Mouse (Mus musculus) inflammation-experienced regulatory T-cells, adult 6 months (primary cell): ENCODE results near the gene Cdk14. TPM values are rescaled to one million over a fixed set of nuclear protein-coding genes. Genes with fewer than 3 reads are reported as not detected.

Experiments
- ATAC-seq: one replicate; pipeline ENCODE4 v1.8.0; 2017
- polyA plus RNA-seq, 3 experiments: library from polyadenylated mRNA; unstranded; fragments of 100-300 nt; shearing (Covaris generic); gene quantifications; one replicate each; pipeline ENCODE4 v1.2.1; 2017

Gene Cdk14
- polyA plus RNA-seq, 3 experiments from 2014 or later, result 0.12 to 0.78 TPM; not detected in 1

DNA sequence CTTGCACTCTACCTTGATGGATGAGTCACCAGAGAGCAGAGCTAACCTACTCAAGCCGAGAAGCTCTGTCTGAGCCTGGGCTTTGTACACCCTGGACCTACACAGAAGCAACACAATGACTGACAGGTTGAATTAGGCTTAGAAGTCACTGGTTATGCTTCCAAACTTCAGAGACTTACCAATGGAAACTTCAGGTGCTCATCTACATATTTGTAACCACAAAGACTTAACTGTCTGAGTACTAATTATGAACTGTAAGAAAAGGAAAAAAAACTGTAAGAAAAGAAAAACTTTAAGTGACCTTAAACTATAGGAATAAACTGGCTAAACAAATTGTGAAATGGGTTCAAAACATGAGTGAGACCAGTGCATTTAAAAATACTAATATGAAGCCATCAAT, 364.6 kb downstream of the Cdk14 start:
- peak; percentile 46 for ATAC-seq

DNA sequence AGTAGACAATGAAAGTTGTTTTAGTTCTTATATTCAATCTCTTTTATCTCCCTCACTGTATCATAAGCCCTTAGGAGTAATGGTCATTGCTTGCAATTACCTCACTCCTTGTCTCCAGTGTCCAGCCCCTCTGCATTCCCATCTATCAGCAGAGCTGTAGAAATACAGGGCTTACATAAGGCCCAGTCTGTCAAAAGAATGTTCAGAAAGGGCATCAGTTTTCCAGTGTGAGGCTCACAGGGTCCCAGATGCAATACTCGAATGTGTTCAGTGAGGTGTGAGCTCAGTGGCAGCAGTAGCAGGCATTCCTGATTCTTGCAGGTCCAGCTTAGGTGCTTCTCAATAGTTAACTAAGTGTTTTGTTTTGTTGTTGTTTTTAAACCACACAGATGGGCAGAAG, 365.8 kb downstream of the Cdk14 start:
- ATAC-seq, result no peak

DNA sequence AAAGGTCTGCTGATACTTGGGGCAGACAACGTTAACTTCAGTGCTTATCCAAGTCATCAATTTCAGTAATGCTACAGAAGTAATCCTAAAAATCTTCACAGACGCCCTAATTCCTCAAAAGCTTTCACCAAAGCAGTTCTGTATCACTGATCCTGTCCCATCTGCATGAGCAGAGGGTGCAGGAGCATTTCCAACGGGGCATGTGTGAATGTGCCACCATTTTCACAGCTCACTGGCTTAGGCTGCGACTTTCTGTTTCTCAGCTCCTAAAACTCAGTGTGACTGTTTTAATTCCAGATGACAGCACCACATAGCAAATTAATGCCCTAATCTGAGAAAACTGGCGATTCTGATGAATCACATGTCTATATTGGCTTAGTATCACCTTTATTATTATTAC, 375.8 kb downstream of the Cdk14 start:
- ATAC-seq, result no peak

DNA sequence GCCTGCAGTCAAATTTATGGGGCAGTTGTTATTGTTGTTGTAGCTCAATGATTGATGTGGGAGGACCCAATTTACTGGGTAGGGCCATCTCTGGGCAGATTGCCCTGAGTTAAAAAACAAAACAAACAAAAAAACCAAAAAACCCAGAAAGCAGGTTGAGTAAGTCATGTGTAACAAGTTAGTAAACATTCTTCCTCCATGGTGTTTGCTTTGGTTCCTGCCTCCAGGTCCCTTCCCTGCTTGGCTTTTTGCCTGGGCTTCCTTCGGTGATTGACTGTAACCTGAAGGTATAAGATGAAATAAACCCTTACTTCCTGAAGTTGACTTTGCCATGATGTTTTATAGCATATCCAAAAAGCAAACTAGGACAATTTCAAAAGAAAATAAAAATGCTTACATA, 377.4 kb downstream of the Cdk14 start:
- ATAC-seq, result no peak

DNA sequence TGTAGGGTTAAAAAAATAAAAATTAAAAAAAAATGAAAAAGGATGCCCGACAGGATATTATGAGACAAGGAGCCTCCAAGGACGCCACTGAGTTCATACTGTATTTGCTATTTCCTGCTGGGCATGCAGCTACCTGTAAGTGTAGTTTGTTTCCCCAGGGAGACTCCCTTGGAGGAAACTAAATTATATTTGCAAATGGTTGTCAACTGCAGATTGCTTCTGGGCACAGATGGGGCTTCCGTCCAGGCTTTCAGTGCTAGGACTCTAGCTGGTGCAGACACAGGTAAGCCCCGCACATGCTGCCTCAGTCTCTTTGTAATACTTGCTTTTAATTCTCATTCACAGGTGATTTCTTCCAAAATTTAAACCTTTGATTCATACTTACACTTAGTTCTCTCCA, 378.6 kb downstream of the Cdk14 start:
- no peak for ATAC-seq

- no peak for ATAC-seq
These were observed 380.3 kb downstream of the Cdk14 start for GRCm38 (mm10) chr5:5039700-5040284.

DNA sequence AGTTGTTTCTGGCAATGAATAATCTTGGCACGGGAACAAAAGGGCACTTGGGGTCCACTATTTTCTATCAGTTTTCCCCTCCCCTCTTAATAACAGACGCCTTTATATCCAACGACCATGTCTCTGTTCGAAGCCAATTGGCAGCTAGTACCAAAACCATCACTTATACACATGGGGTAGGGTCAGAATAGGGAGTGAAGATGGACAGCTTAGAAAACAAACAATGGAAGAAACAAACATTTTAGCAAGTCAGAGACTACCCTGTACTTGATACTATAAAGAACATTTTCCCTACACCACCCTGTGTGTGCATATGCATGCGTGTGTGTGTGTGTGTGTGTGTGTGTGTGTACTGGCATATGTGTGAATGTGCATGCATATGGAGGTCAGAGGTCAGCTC, 386.7 kb downstream of the Cdk14 start:
- no peak for ATAC-seq

GRCm38 (mm10) chr5:5032847-5033246, 387.3 kb downstream of the Cdk14 start:
- no peak for ATAC-seq

DNA sequence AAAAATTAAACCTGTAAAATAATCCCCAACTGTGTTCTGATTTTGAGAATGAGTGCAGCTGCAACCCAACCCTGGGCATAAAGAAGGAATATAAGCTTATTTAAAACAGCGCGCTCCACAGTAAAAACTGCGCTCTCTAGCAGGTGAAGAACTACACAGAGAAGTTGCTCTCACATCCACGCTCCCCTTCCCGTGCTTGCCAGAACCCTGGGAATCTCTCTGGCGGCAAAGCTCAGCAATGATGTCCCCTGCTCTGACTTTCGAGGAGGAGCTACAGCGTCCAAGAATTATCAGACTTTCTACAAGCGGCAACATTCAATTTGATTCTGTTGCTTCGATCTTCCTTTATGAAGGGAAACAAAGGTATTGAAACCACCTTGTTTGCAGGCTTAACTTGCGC, 387.7 kb downstream of the Cdk14 start:
- no peak for ATAC-seq

DNA sequence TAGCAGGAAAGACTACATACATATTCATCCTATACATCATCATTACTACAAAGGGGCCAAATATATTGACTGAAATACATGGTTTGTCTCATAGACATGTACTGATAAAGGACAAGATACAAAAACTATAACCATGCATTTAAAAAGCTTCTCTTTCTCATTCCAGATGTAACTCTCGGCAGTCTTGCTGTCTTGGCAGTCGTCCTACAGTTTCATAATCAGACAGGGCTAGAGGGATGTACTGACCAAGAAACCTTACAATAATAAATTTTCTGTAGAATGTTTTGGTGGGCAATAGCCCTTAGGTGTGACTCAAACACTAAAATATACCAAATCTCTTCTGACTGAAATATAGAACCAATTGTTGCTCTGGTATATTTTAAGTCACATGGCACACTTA, 389.7 kb downstream of the Cdk14 start:
- no peak for ATAC-seq

DNA sequence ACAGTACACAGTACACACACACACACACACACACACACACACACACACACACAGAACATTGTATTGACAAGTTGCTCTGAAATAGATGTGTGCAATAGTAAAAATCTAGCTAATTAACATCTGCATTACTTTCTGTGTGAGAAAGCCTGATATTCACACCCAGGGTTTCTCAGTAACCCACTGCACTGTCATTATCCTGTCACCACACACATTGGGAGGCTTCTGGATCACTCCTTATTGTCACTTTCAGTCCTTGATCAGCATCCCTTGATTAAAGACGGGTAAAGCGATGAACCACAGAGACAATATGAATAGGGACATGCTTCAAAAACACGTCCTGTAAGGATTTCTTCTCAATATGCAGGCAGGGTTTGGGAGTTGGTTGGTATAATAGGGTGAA, 401.2 kb downstream of the Cdk14 start:
- ATAC-seq, result no peak

- no peak for ATAC-seq
These were observed 401.9 kb downstream of the Cdk14 start for GRCm38 (mm10) chr5:5018242-5018641.

GRCm38 (mm10) chr5:5013783-5014182, 406.3 kb downstream of the Cdk14 start:
- ATAC-seq, result no peak

DNA sequence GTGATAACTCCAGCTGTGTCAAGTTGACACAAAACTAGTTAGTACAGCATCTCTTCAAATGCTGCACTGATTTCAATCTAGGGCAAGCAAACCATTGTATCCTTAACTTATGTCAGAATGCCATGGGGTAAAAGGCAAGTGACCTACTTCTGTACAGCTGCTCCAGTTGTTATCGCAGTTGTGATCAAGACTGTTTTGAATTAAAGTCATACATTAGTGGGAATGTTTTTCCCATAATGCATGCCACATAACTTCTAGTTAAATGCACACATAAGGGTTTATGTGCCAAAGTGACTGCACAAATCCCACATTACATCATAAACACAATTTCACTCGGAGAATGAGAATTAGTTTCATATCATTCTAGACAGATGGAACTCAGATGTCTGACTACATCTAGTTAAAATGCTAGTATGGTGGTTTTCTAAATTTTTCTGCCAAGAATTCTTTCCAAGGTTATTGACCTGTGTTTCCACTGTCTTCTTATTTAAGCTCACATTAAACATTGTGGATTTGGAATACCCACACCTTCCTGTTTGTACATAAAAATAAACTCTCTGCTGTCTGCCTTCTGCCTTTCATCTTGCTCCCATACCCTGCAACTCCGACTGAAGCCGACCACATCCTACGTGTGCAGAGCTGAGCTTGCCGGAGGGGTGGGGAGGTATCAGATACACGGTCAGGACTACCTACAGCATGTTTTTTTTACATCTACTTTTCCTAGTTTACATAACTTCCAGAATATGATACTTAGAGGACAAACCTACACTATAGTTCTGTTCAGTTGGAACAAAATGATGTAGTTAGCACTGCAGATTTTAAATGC, 407.4 kb downstream of the Cdk14 start:
- no peak for ATAC-seq

DNA sequence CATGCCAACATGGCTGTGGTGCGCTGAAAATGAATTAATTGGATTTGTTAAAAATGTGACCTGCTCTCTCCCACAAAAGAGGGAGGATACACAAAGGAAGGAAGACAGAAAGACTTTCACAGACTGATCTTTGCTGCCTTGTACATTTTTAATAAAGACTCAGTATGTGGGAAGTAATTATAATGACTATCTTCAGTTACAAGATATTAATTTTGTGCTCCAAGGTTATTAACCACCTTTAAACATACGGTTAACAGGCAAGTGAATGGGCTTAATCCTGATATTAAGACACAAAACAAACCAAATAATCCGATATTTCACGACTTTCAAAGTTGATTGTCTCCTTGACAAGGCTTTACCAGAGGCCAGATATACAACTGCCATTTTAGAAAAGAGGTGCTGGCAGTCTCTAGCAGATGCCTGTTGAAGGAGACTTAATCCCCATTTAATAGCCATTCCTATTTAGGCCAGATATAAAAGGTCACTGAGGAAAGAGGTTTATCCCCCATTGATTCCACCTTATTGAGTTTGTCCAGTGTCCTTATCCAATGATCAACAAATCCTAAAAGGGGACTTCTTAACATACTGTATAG, 411.9 kb downstream of the Cdk14 start:
- ATAC-seq, result no peak

DNA sequence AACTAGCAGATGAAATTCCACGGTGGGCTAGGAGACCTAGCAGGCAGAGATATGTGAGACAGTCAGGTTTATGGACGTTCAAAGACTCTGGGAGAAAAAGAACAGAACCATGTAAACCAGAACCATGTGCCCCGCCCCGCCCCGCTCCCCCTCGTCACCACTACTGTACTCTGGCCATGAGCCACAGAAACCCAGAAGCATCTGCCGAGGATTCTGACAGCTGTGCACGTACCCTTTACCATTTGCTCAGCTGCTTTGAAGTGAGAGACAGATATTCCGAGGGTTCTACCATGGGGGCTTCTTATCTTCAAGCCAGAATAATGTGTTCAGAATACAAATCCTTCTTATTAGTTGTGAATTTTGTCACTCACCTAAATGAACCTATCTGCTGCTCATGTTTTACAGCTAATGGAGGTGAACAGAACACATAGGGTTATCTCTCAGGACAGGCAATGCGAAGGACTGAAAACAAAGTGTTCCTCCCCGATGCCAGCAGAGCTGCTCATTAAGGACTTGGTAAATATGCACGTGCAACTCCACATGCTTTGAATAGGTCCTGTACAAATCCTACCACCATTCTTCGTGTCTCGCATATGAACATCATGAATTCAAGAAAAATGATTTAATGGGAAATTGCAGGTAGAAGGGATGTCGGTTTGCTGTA, 412.5 kb downstream of the Cdk14 start:
- ATAC-seq, result no peak

DNA sequence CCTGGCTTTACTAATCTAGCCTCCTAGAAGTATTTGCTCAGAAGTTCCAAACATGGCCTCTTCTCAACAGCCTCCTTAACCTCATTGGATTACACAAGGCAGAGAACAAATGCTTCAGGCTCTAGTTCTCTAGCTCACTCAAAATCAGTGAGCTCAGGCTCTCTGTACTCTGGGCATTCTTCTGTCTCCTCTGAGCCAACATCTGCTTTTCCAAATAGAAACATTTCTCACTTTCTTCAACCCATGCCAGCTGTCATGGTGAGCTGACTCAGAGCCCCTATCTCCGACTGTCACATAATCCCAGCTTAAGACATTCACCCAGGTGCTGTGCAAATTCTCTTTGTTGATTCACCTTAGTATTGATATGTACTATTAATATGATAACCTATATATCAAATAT, 414.5 kb downstream of the Cdk14 start:
- no peak for ATAC-seq

DNA sequence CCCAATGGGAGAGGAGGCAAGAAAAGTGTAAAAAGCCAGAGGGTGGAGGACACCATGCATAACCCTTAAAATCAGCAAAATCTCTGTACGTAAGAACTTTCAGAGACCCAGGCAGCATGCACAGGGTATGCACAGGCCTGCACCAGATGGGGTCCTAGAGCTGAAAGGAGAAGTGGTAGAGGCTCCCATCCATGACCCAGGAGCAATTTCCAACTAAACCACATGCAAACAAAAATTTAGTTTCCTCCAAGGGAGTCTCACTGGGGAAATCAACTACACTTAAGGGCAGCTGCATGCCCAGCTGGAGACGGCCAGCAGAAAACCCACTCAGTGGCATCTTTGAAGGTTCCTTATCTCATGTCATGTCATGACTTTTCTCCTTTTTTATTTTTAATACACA, 415.4 kb downstream of the Cdk14 start:
- no peak for ATAC-seq

DNA sequence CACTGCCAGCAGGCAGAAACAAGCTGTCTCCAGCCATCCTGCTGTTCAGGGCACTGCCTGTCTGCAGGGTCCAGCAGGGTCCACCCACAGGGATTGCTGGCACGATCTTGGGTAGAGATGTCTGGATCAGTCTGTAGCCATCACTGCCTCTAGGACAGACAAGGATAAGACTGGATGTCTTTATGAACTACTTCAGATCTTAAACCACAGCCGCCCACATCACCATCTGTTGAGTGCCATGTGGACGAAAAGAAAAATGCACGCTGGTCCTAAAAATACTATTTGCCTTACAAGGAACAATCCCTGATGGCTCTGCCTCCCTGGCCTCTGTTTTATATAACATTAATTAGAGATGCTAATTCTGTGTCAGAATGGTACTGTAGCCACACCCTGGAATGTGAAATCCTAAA, 426.9 kb downstream of the Cdk14 start:
- ATAC-seq, result no peak

DNA sequence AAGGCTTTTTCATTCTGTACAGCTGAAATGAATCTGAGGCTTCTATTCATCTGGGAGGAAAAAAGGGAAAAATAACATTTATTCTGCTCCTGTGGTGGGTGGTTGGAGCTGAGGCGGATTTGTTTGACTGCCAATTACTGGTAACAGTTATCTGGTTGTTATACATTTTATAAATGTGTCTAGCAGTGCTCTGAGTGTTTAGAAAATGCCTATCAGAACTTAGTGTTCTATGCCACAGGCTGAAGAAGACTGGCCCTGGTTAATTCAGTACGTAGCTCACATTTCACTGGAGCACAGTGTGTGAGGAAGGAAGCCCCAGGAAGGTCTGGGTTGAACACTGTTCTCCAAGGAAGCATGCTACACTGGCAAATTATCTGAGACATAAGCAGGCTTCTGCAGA, 429.1 kb downstream of the Cdk14 start:
- ATAC-seq, result no peak

DNA sequence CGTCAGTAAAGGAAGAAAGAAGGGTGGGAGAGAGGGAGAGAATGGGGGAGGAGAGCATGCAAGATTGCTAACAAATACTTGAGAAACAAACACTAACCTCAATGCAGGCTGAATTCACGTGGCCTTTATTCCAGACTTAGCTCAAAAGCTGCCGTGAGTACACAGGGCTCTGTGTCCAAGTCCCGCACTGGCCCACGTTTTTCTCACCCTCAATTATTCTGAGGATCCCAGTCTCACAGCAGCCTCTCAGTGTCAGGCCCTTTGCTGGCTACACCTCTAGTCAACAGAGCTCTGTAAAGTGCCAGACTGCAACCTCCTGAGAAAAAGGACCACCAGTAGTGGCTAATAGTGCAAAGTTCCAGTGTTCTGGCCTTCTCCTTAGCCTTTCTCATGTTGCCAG, 429.9 kb downstream of the Cdk14 start:
- no peak for ATAC-seq

DNA sequence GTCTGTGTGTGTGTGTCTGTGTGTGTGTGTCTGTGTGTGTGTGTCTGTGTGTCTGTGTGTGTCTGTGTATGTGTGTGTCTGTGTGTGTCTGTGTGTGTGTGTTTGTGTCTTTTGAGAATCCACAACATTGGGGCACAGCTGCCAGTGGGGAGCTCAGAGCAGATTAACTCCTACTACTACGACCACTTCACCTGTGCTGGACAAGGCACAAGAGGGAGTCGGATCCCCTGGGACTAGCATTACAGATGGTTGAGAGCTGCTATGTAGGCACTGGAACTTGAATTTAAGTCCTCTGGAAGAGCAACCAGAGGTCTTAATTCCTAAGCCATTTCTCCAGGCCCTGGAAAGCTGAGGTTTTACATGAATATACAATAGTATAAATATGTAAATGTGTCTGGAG, 433.9 kb downstream of the Cdk14 start:
- no peak for ATAC-seq

GRCm38 (mm10) chr5:4979551-4979950, 440.6 kb downstream of the Cdk14 start:
- ATAC-seq, result no peak

GRCm38 (mm10) chr5:4973408-4973807, 446.7 kb downstream of the Cdk14 start:
- ATAC-seq, result no peak
